ENCODE assay signal across 8 mouse cellular contexts in the genomic region with DNA sequence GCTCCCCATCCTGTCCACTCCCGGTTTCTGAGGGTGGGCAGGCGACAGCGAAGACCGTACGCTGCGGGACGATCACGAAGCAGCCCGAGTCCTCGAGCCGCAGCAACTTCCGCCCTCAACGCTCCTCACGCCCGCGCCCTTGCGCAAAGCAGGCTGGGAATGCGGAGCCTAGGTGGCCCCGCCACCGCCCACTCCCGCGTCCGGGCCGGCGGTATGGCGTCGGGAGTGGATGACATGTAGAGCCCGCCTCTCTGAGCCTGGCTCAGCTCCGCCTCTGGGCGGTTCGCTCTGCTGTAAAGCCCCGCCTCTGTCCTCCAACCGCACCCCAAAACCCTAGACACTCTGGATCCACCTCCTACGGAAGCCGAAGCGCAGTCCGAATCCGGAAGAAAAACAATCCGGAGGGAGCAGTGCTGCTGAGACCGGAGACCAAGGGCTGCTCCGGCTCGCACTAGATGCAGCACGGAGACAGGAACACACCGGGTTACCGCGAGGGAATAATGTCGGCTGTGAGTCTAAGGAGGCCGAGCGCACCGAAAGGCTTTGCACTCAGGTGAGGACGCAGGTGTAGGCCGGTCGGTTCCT. TPM values are rescaled to one million over a fixed set of nuclear protein-coding genes. Genes with fewer than 3 reads are reported as not detected.
DNase-seq lines count a peak whose midpoint lies in the region; ATAC-seq lines count a peak whose summit lies in the region.

A gene (plus strand): TSS at position 344 of the 585 bp plus-strand sequence.

- WGBS in hindbrain, embryonic 14.5 days = under 1% methylated on average over 53 of the region's 53 CpGs

- peak within 1 kb of the TSS; percentile 72 for H3K4me3 ChIP-seq in hindbrain, embryonic 14.5 days (replicated peaks; ENCODE audit: low read length)

- no peaks in the 10 kb centered on the region for H3K27me3 ChIP-seq in hindbrain, embryonic 14.5 days (ENCODE audit: control insufficient read depth, insufficient read depth, low read length)

- no peaks in the 10 kb centered on the region for H3K9me3 ChIP-seq in hindbrain, embryonic 14.5 days (ENCODE audit: control insufficient read depth, low read length)

- H3K9ac ChIP-seq in hindbrain, embryonic 14.5 days = peak within 1 kb of the TSS; percentile 75

- peak within 1 kb of the TSS; percentile 79 for H3K4me2 ChIP-seq in hindbrain, embryonic 14.5 days (replicated peaks)

- H3K27ac ChIP-seq in hindbrain, embryonic 14.5 days = peak within 1 kb of the TSS; percentile 84

- ATAC-seq in hindbrain, embryonic 14.5 days (ENCODE audit: low FRiP score) = peak; percentile 99

- DNase-seq in R1 (ENCODE audit: low read depth, low spot score) = peak; percentile 98
- peak; percentile 96 to 97 for DNase-seq in cerebellum, postnatal 25 days
- peak; percentile 88 to 92 for DNase-seq in frontal cortex, postnatal 25 days (ENCODE audit: low spot score in 2 of 2)
- DNase-seq in hindbrain, embryonic 14.5 days (ENCODE audit: low spot score) = peak; percentile 95
- DNase-seq in layer of hippocampus, postnatal 36 days = peak; percentile 97 to 98
- DNase-seq in lung, postnatal 36 days = peak; percentile 98
- DNase-seq in retina, postnatal 1 day = peak; percentile 98
- peak; percentile 93 to 96 for DNase-seq in urinary bladder, adult 18-20 months (ENCODE audit: low spot score in 2 of 2)

- H3K36me3 ChIP-seq in hindbrain, embryonic 14.5 days (replicated peaks; ENCODE audit: control insufficient read depth, insufficient read depth) = peaks cover 53% of the 10 kb centered on the region

- H3K4me1 ChIP-seq in hindbrain, embryonic 14.5 days (replicated peaks; ENCODE audit: control insufficient read depth, insufficient read depth, low read length) = peaks cover 22% of the 10 kb centered on the region

RNA-seq across cellular contexts. Expression of the gene that starts here (rescaled TPM):
- polyA plus RNA-seq in hindbrain, embryonic 14.5 days (2014; fragmentation: Nextera tagmentation; extraction: Ambion mirVana) = 42.3 and 44.9 TPM in 2 replicates
- 10 to 100 TPM; 46.3 to 47.0 TPM for total RNA-seq in layer of hippocampus, postnatal 36 days (2021)

Comparison
In these comparisons a context has a peak if more than half of its experiments do, and no peak if none do; other contexts are left out.
1. Peak in every context shown above with its lines: DNase-seq, ATAC-seq, H3K4me3 ChIP-seq and H3K27ac ChIP-seq.